Mouse (Mus musculus): ENCODE results near the gene Gm17490.
A peak's percentile ranks its signal among the peaks of the same experiment; 100 is the strongest.
"Not testable (repeated sequence)": the region's sequence is repeated elsewhere in the genome, so short reads cannot be mapped to it uniquely, and the experiment has no call there.

The Gm17490 gene

GRCm38 (mm10) chr2:11623726-11624125, 2.3 kb downstream of the Gm17490 start:
- no peak for DNase-seq (ENCODE audit: low read depth)

DNA sequence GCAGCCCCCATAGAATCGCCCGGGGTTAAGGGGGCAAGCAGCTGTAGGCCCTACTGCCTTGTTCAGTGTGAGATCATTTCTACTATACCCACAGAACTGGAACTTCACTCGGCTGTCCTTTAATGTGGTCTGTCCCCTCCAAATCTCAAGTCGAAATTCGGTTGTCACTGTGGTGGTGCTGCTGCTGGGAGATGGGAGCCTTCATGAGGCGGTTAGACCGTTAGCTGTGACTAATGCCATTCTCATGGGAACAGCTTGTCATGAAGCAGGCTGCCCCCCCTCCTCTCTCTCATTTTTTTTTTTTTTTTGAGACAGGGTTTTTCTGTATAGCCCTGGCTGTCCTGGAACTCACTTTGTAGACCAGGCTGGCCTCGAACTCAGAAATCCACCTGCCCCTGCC, 2.9 kb downstream of the Gm17490 start:
- DNase-seq (ENCODE audit: low read depth): no peak

DNA sequence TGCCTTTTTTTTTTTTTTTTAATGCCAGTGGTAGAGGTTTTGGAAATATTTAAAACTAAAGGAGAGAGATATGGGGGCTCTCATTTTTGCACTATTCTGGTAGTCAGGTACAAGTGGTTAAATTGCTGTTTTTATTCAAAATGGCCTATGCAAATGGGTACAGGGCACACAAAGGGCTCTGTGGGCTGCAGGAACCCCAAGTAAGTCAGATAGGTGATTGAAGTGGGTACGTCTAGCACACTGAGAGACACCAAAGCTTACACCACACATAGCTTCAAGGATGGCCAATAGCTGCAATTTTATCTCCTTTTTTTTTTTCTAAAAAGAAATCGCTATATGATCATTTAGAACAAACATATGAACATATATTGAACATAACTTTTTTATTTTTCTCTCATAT, 6.5 kb downstream of the Gm17490 start:
- DNase-seq (ENCODE audit: low read depth): no peak

DNA sequence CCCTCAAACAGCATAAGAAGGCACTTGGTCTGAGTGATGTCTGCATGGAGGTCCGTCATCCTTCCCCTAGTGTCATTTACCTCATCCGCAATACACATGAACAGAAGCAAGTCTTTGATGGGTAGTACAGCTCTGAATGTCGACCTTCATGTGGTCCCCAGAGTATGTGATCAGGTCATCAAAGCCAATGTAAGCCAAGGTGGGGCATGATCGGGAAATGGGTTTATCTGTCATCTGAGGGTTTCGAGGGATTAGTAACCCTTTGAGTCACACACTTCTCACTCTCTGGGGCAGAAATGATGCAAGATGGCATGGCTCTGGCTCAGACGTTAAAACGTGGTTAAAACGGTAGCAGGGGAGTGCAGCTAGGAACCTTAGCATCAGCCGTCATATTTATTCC, 9.2 kb downstream of the Gm17490 start:
- DNase-seq (ENCODE audit: low read depth): no peak

- not testable (repeated sequence) for DNase-seq (ENCODE audit: low read depth)
Measured at GRCm38 (mm10) chr2:11612939-11613338, 13.1 kb downstream of the Gm17490 start.

GRCm38 (mm10) chr2:11606718-11607117, 19.3 kb downstream of the Gm17490 start:
- DNase-seq (ENCODE audit: low read depth): not testable (repeated sequence)

DNA sequence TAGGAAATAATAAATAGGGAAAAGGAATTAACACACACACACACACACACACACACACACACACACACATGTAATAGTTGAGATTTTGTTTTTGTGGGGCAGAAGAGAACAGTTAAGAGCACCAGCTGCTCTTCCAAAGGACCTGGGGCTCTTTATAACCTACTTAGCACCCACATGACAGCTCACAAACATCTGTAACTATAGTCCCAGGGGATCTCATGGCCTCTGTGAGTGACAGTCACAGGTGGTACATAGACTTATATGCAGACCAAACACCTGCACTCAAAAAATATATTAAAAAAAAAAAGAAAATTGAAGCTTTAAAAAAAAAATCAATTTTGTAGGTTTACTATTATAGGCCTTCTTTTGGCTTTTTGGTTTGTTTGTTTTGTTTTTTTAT, 21.2 kb downstream of the Gm17490 start:
- no peak for DNase-seq (ENCODE audit: low read depth)

GRCm38 (mm10) chr2:11604053-11604452, 22.0 kb downstream of the Gm17490 start, which contains the start of gene Rbm17:
Gene Rbm17 (minus strand): TSS chr2:11604153.
- no peak for DNase-seq (ENCODE audit: low read depth)

DNA sequence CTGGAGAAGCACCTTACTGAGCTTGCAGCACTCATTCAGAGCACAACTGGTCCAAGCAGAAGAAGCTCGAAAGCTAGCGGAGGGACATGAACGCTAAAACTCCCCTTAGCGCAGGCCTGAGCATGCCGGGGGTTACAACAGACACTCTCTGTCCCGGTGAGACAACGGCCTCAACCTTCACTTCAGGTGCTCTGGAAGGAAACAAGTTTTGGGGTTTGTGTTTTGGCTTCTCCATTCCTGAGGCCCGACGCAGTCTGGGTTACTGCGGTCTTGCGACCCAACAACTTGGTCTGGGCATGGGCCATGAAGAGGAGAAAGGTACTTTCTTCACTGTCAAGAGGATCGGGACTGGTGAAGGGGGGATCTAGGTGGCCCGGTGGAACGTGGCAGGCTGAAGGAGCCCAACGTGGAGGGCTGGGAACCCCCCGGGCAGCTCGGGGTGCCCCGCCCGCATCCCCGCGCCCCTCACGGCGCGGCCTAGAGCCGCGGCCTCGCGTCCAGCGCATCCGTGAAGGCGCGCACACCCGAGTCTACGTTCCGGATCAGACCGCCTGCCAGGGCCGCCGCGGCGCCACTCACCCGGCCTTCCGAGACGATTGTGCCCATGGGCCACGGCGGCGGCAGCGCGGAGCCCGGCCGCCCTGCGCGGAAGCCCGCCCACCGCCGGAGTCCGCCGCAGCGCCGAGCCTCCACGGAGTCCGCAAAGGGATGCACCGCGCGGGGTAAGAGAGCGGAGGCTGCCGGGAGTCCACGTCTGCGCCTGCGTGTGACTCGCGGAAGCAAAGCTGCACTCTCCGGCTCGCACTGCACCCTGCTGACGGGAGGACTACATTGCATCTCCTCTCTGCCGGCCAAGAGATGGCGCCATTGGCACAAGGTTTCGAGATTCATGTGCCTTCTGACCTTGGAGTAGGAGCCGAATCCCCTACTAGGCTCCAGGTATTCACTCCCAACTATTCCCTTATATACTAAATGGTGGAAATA, 23.3 kb downstream of the Gm17490 start:
- peak; percentile 91 for DNase-seq (ENCODE audit: low read depth)

DNA sequence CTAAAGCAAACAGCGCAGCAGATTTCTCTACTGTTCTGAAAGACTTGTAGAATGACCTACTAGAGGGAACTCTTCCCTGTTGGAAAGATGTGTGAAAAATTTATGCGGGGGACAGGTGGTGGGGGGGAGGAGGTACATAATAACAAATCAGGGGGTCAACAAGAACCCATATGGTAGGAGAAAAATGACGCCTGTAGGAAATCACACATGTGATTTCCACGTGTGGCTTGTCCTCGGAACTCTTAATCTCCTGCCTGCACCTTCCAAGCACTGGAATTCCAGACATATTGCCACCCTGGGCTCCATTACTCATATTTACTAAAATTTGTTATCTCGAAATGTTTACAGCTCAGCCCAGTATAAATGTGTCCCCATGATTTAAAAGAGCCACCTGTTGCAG, 24.3 kb downstream of the Gm17490 start:
- no peak for DNase-seq (ENCODE audit: low read depth)

GRCm38 (mm10) chr2:11597906-11598305, 28.2 kb downstream of the Gm17490 start:
- DNase-seq (ENCODE audit: low read depth): no peak

DNA sequence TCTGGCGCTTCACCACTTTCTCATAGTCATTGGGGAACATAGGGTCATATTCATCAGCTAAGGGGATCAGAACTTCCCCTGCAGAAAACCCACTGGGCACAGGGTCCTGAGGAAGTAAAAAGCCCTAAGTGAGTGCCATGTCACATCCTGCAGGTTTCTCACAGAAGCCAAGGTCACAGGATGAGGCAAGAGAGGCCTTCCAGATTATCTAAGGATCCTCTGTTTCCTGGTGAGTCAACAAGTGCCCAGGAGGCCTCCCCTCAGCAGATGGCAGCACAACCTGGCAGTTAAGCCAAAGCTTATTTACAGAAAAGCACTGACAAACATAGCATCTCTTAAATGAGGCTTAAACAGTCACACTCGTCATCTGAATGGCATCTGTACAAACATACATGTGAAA, 29.4 kb downstream of the Gm17490 start:
- DNase-seq (ENCODE audit: low read depth): no peak

GRCm38 (mm10) chr2:11587996-11588395, 38.1 kb downstream of the Gm17490 start:
- no peak for DNase-seq (ENCODE audit: low read depth)

DNA sequence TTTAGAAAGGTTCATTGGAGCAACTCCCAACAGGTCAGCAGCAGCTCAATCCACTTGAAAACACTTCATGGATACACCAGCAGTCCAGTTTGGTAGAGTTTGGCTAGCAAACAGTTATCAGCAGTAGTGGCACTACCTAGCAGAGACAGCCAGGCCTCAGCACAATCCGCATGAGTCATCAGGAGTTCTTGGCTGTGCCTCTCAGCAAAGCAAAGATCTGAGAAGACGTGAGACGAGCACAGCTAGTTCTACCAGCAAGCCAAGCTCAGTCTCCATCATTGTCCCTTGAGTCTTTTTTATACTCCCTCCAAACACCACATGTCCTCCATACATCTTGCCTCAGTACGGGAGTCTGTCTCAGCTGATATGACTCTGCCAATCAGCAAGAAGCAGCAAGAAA, 46.7 kb downstream of the Gm17490 start:
- no peak for DNase-seq (ENCODE audit: low read depth)

GRCm38 (mm10) chr2:11578187-11578586, 47.9 kb downstream of the Gm17490 start:
- no peak for DNase-seq (ENCODE audit: low read depth)

Measured in fibroblast of lung, adult 2 months (primary cell).